Mouse (Mus musculus): ENCODE data around the gene C1qa.

DNA sequence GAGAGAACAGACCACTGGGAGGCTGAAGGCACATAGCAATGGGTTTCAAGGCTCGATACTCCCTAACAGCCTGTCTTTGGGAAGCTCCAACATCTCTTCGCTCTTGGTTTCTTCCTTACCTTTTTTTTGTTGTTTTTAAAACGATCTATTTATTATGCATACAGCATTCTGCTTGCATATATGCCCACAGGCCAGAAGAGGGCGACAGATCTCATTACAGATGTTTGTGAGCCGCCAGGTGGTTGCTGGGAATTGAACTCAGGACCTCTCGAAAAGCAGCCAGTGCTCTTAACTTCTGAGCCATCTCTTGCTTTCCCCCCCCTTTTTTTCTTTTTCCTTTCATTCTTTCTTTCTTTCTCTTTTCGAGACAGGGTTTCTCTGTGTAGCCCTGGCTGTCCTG lies 551 bp upstream of the C1qa start:
- TF ChIP-seq POLR2A (IDR thresholded peaks at IDR 0.05; ENCODE audit: borderline replicate concordance, extremely low read depth, low read depth, low read length) (no peak), CTCF (IDR thresholded peaks at IDR 0.05; ENCODE audit: insufficient read depth, low read length) (no peak)
